Mouse (Mus musculus) MEL (cell line): ENCODE data around the gene Sdsl. TPM values are rescaled to one million over a fixed set of nuclear protein-coding genes. Genes with fewer than 3 reads are reported as not detected.
A peak's percentile ranks its signal among the peaks of the same experiment; 100 is the strongest.

ENCODE experiments used
- DNase-seq: peaks from one replicate; pipeline ENCODE4 v3.0.0; 2011; ENCODE audit warnings: low read depth, low spot score
- H3K27ac ChIP-seq: 2 replicates; pipeline ENCODE4 v1.5.1; 2012; ENCODE audit warnings: low read depth, mild to moderate bottlenecking, control low read depth, low read length, moderate library complexity; ENCODE audit not compliant: control insufficient read depth
- H3K27me3 ChIP-seq, 2 experiments: fragments of 150-350 bp in 1 of 2; sonication (generic) in 1 of 2; 2 replicates each; pipeline ENCODE4 v1.6.1; 2012; ENCODE audit warnings: low read length in 2 of 2, mild to moderate bottlenecking in 2 of 2, improper control_type of control experiment in 1 of 2, moderate library complexity in 1 of 2; ENCODE audit not compliant: insufficient read depth in 2 of 2, control insufficient read depth in 1 of 2
- H3K36me3 ChIP-seq, 2 experiments: 2 replicates each; pipeline ENCODE4 v1.6.1; 2012 to 2014; ENCODE audit warnings: low read length in 2 of 2, improper control_type of control experiment in 1 of 2, inconsistent platforms in 1 of 2, mild to moderate bottlenecking in 1 of 2; ENCODE audit not compliant: insufficient read depth in 2 of 2, control insufficient read depth in 1 of 2
- H3K4me1 ChIP-seq, 2 experiments: fragments of 150-350 bp in 1 of 2; sonication (generic) in 1 of 2; 2 replicates each; pipeline ENCODE4 v1.6.1; 2012; ENCODE audit warnings: low read length in 2 of 2, improper control_type of control experiment in 1 of 2, mild to moderate bottlenecking in 1 of 2; ENCODE audit not compliant: insufficient read depth in 2 of 2, control insufficient read depth in 1 of 2
- H3K4me3 ChIP-seq, 2 experiments: fragments of 150-350 bp in 1 of 2; sonication (generic) in 1 of 2; 2 replicates each; pipeline ENCODE4 v1.5.1; 2012; ENCODE audit warnings: low read depth in 2 of 2, low read length in 2 of 2, mild to moderate bottlenecking in 2 of 2, moderate library complexity in 2 of 2, control low read depth in 1 of 2, improper control_type of control experiment in 1 of 2; ENCODE audit not compliant: control insufficient read depth in 1 of 2, insufficient read depth in 1 of 2
- H3K79me2 ChIP-seq: 2 replicates; pipeline ENCODE4 v1.6.1; 2012; ENCODE audit warnings: mild to moderate bottlenecking, low read length, moderate library complexity; ENCODE audit not compliant: control insufficient read depth, poor library complexity, insufficient read depth
- H3K9ac ChIP-seq: 2 replicates; pipeline ENCODE4 v1.6.1; 2012; ENCODE audit warnings: low read depth, mild to moderate bottlenecking, control low read depth, low read length, moderate library complexity; ENCODE audit not compliant: control insufficient read depth, poor library complexity, severe bottlenecking
- H3K9me3 ChIP-seq: fragments of 150-350 bp; sonication (generic); replicated peaks from 2 replicates; pipeline ENCODE4 v1.6.1; 2012; ENCODE audit warnings: mild to moderate bottlenecking, low read length, improper control_type of control experiment, moderate library complexity; ENCODE audit not compliant: insufficient read depth
- BHLHE40 ChIP-seq: IDR thresholded peaks from 2 replicates; pipeline ENCODE4 v1.6.1; 2012; ENCODE audit warnings: low read depth, mild to moderate bottlenecking, inconsistent platforms, low read length, improper control_type of control experiment, borderline replicate concordance
- CHD1 ChIP-seq: IDR thresholded peaks from 2 replicates; pipeline ENCODE4 v1.6.1; 2012; ENCODE audit warnings: low read depth, mild to moderate bottlenecking, inconsistent platforms, low read length, improper control_type of control experiment
- CHD2 ChIP-seq: IDR thresholded peaks from 2 replicates; pipeline ENCODE4 v1.6.1; 2011; ENCODE audit warnings: low read length, improper control_type of control experiment
- CTCF ChIP-seq, 3 experiments: IDR thresholded peaks in 2 of 3; conservative IDR thresholded peaks in 1 of 3; 2 replicates each; pipeline ENCODE4 v1.5.1; 2011 to 2012; ENCODE audit warnings: low read length in 3 of 3, low read depth in 2 of 3, mild to moderate bottlenecking in 2 of 3, improper control_type of control experiment in 1 of 3, inconsistent platforms in 1 of 3, mixed read lengths in 1 of 3, moderate library complexity in 1 of 3; ENCODE audit not compliant: control insufficient read depth in 1 of 3, insufficient read depth in 1 of 3, poor library complexity in 1 of 3, severe bottlenecking in 1 of 3
- E2F4 ChIP-seq: IDR thresholded peaks from 2 replicates; pipeline ENCODE4 v1.6.1; 2011; ENCODE audit warnings: low read depth, low read length, improper control_type of control experiment, borderline replicate concordance
- ELF1 ChIP-seq: IDR thresholded peaks from 2 replicates; pipeline ENCODE4 v1.6.1; 2014; ENCODE audit warnings: low read depth, mild to moderate bottlenecking, inconsistent platforms, low read length, improper control_type of control experiment, moderate library complexity
- EP300 ChIP-seq, 2 experiments: IDR thresholded peaks; 2 replicates each; pipeline ENCODE4 v1.6.1; 2011; ENCODE audit warnings: improper control_type of control experiment in 2 of 2, low read length in 2 of 2, low read depth in 1 of 2, mild to moderate bottlenecking in 1 of 2
- ETS1 ChIP-seq: IDR thresholded peaks from 2 replicates; pipeline ENCODE4 v1.6.1; 2012; ENCODE audit warnings: low read depth, mild to moderate bottlenecking, inconsistent platforms, low read length, improper control_type of control experiment, moderate library complexity
- GABPA ChIP-seq: IDR thresholded peaks from 2 replicates; pipeline ENCODE4 v1.6.1; 2012; ENCODE audit warnings: low read depth, mild to moderate bottlenecking, inconsistent platforms, low read length, improper control_type of control experiment, moderate library complexity
- GATA1 ChIP-seq: IDR thresholded peaks from 2 replicates; pipeline ENCODE4 v1.6.1; 2011; ENCODE audit warnings: low read depth, low read length, improper control_type of control experiment
- HCFC1 ChIP-seq: IDR thresholded peaks from 2 replicates; pipeline ENCODE4 v1.6.1; 2012; ENCODE audit warnings: low read depth, mild to moderate bottlenecking, inconsistent platforms, low read length, improper control_type of control experiment, moderate library complexity
- JUND ChIP-seq: IDR thresholded peaks from 2 replicates; pipeline ENCODE4 v1.6.1; 2011; ENCODE audit warnings: low read depth, mild to moderate bottlenecking, improper control_type of control experiment, low read length
- KAT2A ChIP-seq: conservative IDR thresholded peaks from 2 replicates; pipeline ENCODE4 v1.6.1; 2012; ENCODE audit warnings: low read depth, low read length, improper control_type of control experiment, inconsistent platforms
- MAX ChIP-seq: IDR thresholded peaks from 2 replicates; pipeline ENCODE4 v1.6.1; 2011; ENCODE audit warnings: low read length, improper control_type of control experiment
- MAZ ChIP-seq: IDR thresholded peaks from 2 replicates; pipeline ENCODE4 v1.6.1; 2012; ENCODE audit warnings: low read depth, mild to moderate bottlenecking, inconsistent platforms, low read length, improper control_type of control experiment
- MEF2A ChIP-seq: IDR thresholded peaks from 2 replicates; pipeline ENCODE4 v1.6.1; 2014; ENCODE audit warnings: low read depth, mild to moderate bottlenecking, inconsistent platforms, low read length, improper control_type of control experiment; ENCODE audit not compliant: poor library complexity, insufficient replicate concordance, severe bottlenecking; ENCODE audit errors: extremely low read depth
- MYB ChIP-seq: IDR thresholded peaks from 2 replicates; pipeline ENCODE4 v1.6.1; 2011; ENCODE audit warnings: mild to moderate bottlenecking, low read depth, low read length, improper control_type of control experiment
- MYC ChIP-seq: IDR thresholded peaks from 2 replicates; pipeline ENCODE4 v1.6.1; 2011; ENCODE audit warnings: low read depth, mild to moderate bottlenecking, low read length, improper control_type of control experiment, moderate library complexity
- NELFE ChIP-seq: IDR thresholded peaks from 2 replicates; pipeline ENCODE4 v1.6.1; 2011; ENCODE audit warnings: low read depth, low read length, improper control_type of control experiment
- NRF1 ChIP-seq: IDR thresholded peaks from 2 replicates; pipeline ENCODE4 v1.6.1; 2014; ENCODE audit warnings: low read depth, mild to moderate bottlenecking, inconsistent platforms, low read length, improper control_type of control experiment, moderate library complexity; ENCODE audit not compliant: poor library complexity, insufficient read depth, severe bottlenecking
- POLR2A ChIP-seq, 2 experiments: IDR thresholded peaks; 2 replicates each; pipeline ENCODE4 v1.6.1; 2011 to 2012; ENCODE audit warnings: low read length in 2 of 2, mild to moderate bottlenecking in 2 of 2, control low read depth in 1 of 2, improper control_type of control experiment in 1 of 2, low read depth in 1 of 2, moderate library complexity in 1 of 2; ENCODE audit not compliant: control insufficient read depth in 1 of 2, insufficient read depth in 1 of 2, poor library complexity in 1 of 2
- POLR2AphosphoS2 ChIP-seq: IDR thresholded peaks from 2 replicates; pipeline ENCODE4 v1.6.1; 2011; ENCODE audit warnings: low read length, improper control_type of control experiment
- POLR2AphosphoS5 ChIP-seq: IDR thresholded peaks from 2 replicates; pipeline ENCODE4 v1.6.1; 2012; ENCODE audit warnings: low read depth, borderline replicate concordance, mild to moderate bottlenecking, inconsistent platforms, low read length, moderate library complexity, mixed read lengths
- RCOR1 ChIP-seq: IDR thresholded peaks from 2 replicates; pipeline ENCODE4 v1.6.1; 2012; ENCODE audit warnings: low read depth, mild to moderate bottlenecking, inconsistent platforms, low read length, improper control_type of control experiment
- SIN3A ChIP-seq: IDR thresholded peaks from 2 replicates; pipeline ENCODE4 v1.6.1; 2012; ENCODE audit warnings: low read length, improper control_type of control experiment, inconsistent platforms
- SMC3 ChIP-seq: IDR thresholded peaks from 2 replicates; pipeline ENCODE4 v1.6.1; 2011; ENCODE audit warnings: low read depth, low read length, improper control_type of control experiment
- TAL1 ChIP-seq: IDR thresholded peaks from 2 replicates; pipeline ENCODE4 v1.6.1; 2012; ENCODE audit warnings: mild to moderate bottlenecking, inconsistent platforms, low read length, moderate library complexity, mixed read lengths
- TBP ChIP-seq: IDR thresholded peaks from 2 replicates; pipeline ENCODE4 v1.8.0; 2011; ENCODE audit warnings: low read depth, low read length, improper control_type of control experiment
- TCF12 ChIP-seq: IDR thresholded peaks from 2 replicates; pipeline ENCODE4 v1.6.1; 2014; ENCODE audit warnings: low read depth, mild to moderate bottlenecking, inconsistent platforms, low read length, improper control_type of control experiment, moderate library complexity
- UBTF ChIP-seq: IDR thresholded peaks from 2 replicates; pipeline ENCODE4 v1.6.1; 2012; ENCODE audit warnings: low read depth, mild to moderate bottlenecking, inconsistent platforms, low read length, improper control_type of control experiment, moderate library complexity, borderline replicate concordance; ENCODE audit not compliant: insufficient read depth
- USF1 ChIP-seq: IDR thresholded peaks from 2 replicates; pipeline ENCODE4 v1.6.1; 2014; ENCODE audit warnings: low read depth, mild to moderate bottlenecking, inconsistent platforms, low read length, improper control_type of control experiment, moderate library complexity
- USF2 ChIP-seq, 2 experiments: IDR thresholded peaks; 2 replicates each; pipeline ENCODE4 v1.6.1; 2011 to 2012; ENCODE audit warnings: improper control_type of control experiment in 2 of 2, low read length in 2 of 2, borderline replicate concordance in 1 of 2, inconsistent platforms in 1 of 2, low read depth in 1 of 2, mild to moderate bottlenecking in 1 of 2; ENCODE audit not compliant: insufficient read depth in 1 of 2
- ZC3H11A ChIP-seq: IDR thresholded peaks from 2 replicates; pipeline ENCODE4 v1.6.1; 2012; ENCODE audit warnings: low read depth, mild to moderate bottlenecking, inconsistent platforms, low read length, improper control_type of control experiment
- ZKSCAN1 ChIP-seq: IDR thresholded peaks from 2 replicates; pipeline ENCODE4 v1.6.1; 2012; ENCODE audit warnings: low read depth, mild to moderate bottlenecking, inconsistent platforms, low read length, improper control_type of control experiment, moderate library complexity
- ZMIZ1 ChIP-seq: IDR thresholded peaks from 2 replicates; pipeline ENCODE4 v1.6.1; 2012; ENCODE audit warnings: low read depth, mild to moderate bottlenecking, inconsistent platforms, low read length, improper control_type of control experiment, moderate library complexity
- ZNF384 ChIP-seq: IDR thresholded peaks from 2 replicates; pipeline ENCODE4 v1.6.1; 2012; ENCODE audit warnings: low read depth, mild to moderate bottlenecking, inconsistent platforms, low read length, improper control_type of control experiment
- polyA plus RNA-seq, 2 experiments: library from polyadenylated mRNA; stranded (reverse) in 1 of 2; unstranded in 1 of 2; fragments of >175 nt in 1 of 2; fragments of >200 nt in 1 of 2; gene quantifications; 2 replicates each; pipeline versions ENCODE4 v1.2.1 to v1.2.4; 2012; ENCODE audit warnings: low replicate concordance in 2 of 2, low read depth in 1 of 2; ENCODE audit not compliant: insufficient read length in 2 of 2, insufficient read depth in 1 of 2, missing spikeins in 1 of 2
- total RNA-seq: library from RNA; depleted of rRNA; stranded (reverse); fragments of 300-350 nt; gene quantifications from 2 replicates; pipeline ENCODE4 v1.2.3, GENCODE M21; 2012

The Sdsl gene
- total and polyA plus RNA-seq, 3 experiments = 12.1 to 21.0 TPM; not detected in 1

DNA sequence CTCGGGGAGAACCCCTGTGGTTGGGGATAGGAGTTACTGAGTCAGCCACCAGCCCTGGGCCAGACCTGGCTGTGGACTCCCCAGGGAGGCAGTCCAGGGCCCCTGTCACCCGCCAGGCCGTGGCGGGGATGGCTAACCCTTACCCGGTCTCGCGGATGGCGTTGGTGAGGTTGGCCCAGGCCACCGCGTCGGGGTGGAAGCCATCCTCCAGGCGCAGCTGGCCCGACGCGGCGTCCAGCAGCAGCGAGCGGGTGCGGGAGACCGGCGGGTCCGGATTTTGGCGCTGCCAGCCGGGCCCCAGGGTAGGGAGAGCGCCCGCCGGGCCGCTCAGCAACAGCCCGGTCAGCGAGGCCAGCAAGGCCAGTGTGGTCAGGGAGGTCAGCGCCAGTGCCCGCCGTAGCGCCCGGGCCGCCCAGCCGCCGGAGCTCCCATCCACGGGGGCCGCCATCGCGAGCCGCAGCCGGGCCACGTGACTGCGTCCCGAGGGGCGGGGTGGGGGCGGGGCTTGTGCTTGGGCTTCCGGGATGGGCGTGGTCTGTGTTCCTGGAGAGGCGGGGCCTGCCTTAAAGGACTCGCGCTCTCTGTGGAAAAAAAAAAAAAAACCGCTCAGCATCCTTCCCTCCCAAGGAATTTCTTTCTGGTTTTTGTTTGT is 30.7 kb upstream of the Sdsl start, which contains the start of gene Plbd2:
Gene Plbd2, minus strand, starts transcription at position 482 of the 652 bp plus-strand sequence.
- Histone ChIP-seq H3K9ac (peak within 1 kb of the TSS; percentile 88), H3K36me3 (peaks cover 0 to 4% of the 10 kb centered on the region in 2 experiments; a peak in 2 of 4 replicates), H3K4me3 (peak within 1 kb of the TSS; percentile 83 to 98), H3K79me2 (peaks cover 13% of the 10 kb centered on the region), H3K9me3 (no peaks in the 10 kb centered on the region), H3K27ac (no peak within 1 kb of the TSS), H3K4me1 (peaks cover 0 to 10% of the 10 kb centered on the region in 2 experiments), H3K27me3 (no peaks in the 10 kb centered on the region)
- peak; percentile 86 for DNase-seq
- TF ChIP-seq KAT2A (no peak), MEF2A (no peak), CTCF (IDR thresholded peaks at IDR 0.05 in 2 of 3, conservative IDR thresholded peaks at IDR 0.05 in 1 of 3; ENCODE audit: control insufficient read depth in 1 of 3, insufficient read depth in 1 of 3, low read depth in 2 of 3, low read length in 3 of 3, poor library complexity in 1 of 3, severe bottlenecking in 1 of 3) (no peak), SIN3A (peak; percentile 92), JUND (no peak), BHLHE40 (peak; percentile 59; the same call in 1 of the 2 replicates), ZMIZ1 (0 out of 2 replicates have a peak, but pooled peaks have one; percentile 56), POLR2AphosphoS2 (0 out of 2 replicates have a peak, but pooled peaks have one; percentile 35), MYC (no peak), USF1 (peak; percentile 98), HCFC1 (peak; percentile 78), MYB (no peak), EP300 (IDR thresholded peaks at IDR 0.05; ENCODE audit: low read depth in 1 of 2, low read length in 2 of 2) (no peak), MAZ (peak; percentile 84), MAX (peak; percentile 90), NRF1 (no peak), TCF12 (peak; percentile 43; the same call in 1 of the 2 replicates), ETS1 (peak; percentile 11; the same call in 1 of the 2 replicates), POLR2AphosphoS5 (no peak), TBP (0 out of 2 replicates have a peak, but pooled peaks have one; percentile 34), GATA1 (no peak), NELFE (peak; percentile 77), E2F4 (no peak), ZC3H11A (no peak), CHD2 (no peak), RCOR1 (no peak), USF2 (IDR thresholded peaks at IDR 0.05; ENCODE audit: borderline replicate concordance in 1 of 2, insufficient read depth in 1 of 2, low read depth in 1 of 2, low read length in 2 of 2) (peak in 1 of 2 experiments; percentile 82; a peak in 2 of 4 replicates), POLR2A (IDR thresholded peaks at IDR 0.05; ENCODE audit: control insufficient read depth in 1 of 2, insufficient read depth in 1 of 2, low read depth in 1 of 2, low read length in 2 of 2, poor library complexity in 1 of 2) (peak; percentile 75 to 88; a peak in 3 of 4 replicates), UBTF (no peak), GABPA (no peak), CHD1 (no peak), SMC3 (no peak), TAL1 (no peak), ELF1 (peak; percentile 99), ZKSCAN1 (no peak), ZNF384 (peak; percentile 99)
